Mouse (Mus musculus): ENCODE measurements around the gene Commd8.
A peak's percentile ranks its signal among the peaks of the same experiment; 100 is the strongest.

The Commd8 gene

DNA sequence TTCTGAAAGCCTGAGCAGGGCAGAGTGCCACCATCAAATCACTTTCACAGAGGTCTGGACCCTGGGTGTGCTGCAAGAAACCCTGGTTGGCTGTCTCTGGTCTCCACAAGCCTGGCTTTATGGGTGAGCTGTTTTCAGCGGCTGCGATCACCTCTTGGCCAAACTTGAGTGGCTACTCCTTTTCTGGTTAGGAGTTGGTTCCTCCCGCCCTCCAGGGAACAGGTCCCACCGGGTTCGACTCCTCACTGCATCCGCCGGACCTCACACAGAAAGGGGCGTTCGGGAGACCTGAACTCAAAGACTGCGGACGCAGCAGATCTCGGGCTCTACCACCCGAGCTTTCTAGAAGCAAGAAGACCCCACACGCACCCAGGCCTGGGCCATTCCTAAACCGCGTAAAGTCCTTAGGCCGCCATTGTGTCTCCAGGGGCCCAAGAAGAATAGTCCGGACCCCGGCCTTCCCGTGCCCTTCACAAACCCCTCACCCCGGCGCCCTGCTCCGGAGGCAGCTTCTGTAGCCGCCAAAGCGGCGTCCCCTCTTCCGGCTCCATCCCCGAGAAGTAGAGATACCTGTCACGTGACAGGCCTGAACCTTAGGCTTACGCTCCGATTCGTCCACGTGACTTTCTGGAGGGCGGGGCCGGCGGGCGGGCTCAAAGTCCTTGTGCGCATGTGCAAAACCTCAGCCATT, at the start of gene Commd8:
TSS of gene Commd8 (minus strand) at position 596 of the 691 bp plus-strand sequence.
- peak; percentile 89 for DNase-seq (ENCODE audit: low read depth, low spot score)

DNA sequence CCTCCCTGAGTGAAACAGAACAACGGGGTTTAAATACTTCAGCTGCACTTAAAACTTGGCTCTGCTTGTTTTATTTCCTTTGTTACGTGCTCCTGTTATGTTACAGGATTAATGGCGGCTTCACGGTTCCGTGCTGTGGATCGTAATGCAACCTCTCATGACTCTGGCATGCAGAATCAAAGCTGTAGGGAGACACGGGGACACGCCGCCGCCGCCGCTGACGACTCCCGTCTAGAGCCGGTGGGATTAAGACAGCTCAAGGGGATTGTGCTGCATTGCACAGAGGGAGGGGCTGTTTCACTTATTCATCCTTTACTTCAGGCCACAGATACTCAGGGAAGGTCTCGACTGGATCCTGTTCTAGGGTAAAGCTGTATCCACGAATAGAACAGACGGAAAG, 43.8 kb upstream of the Commd8 start:
- DNase-seq (ENCODE audit: low read depth, low spot score), result no peak

DNA sequence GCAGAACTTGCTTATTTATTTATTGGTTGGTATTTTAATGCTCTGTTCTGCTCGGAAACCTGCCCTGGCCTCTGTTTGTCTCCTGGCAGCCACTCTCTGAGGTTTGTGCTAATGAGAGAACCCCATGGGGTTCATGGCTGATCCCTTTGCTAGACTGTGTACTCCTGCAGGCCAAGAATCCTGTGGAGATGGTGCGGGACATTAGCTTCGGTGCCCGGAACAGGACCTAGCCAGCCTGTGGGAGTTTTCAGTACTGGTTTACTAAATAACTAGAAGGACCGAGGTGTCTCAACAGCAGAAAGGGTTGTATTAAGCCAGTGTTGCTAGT, 42.8 kb upstream of the Commd8 start:
- DNase-seq (ENCODE audit: low read depth, low spot score), result no peak

DNA sequence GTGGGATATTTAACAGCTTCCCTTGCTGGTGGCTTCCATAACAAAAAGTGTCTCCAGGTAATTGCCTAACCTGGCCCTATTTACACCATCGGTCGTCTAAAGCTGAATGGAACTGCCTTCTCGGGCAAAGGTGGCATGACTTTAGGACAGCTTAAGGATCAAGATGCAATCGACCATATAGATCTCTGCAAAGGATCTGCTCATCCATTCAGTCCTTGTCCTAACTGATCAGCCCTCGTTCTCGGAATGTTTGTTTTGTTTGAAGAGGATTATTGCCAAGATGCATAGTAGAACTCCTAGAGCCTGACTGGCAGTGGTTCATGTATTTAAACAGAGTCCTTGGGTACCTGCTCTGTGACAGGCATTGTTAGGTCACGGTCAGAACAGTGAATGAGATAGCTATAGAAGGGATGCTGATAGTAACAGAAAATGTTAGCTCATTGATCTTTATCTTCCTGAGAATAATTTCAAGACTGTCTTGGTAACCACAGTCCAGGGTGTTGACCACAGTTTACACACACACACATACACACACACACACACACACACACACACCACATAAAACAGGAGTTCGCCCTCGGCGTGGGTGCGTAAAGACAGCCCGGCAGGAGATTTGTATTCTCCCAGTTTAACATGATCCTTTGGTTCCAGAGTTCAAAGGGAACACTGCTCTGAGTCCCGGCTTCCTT, 42.3 kb upstream of the Commd8 start:
- DNase-seq (ENCODE audit: low read depth, low spot score), result no peak

DNA sequence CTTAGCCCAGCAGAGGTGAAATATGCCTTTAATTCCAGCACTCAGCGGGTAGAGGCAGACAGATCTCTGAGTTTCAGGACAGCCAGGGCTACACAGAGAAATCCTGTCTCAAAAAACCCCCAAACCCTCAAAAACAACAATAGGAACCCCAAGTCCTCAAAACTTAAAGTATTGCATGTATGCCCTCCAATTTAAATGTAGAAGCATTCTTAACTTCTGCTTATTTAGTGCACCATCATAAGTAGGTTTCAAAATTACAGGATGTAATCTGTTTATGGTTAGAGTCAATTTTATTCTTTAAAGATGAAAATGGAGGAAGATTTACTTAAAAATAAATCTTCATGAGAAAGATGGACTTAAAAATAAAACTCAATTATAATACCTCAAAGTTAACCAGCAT, 40.5 kb upstream of the Commd8 start:
- no peak for DNase-seq (ENCODE audit: low read depth, low spot score)

DNA sequence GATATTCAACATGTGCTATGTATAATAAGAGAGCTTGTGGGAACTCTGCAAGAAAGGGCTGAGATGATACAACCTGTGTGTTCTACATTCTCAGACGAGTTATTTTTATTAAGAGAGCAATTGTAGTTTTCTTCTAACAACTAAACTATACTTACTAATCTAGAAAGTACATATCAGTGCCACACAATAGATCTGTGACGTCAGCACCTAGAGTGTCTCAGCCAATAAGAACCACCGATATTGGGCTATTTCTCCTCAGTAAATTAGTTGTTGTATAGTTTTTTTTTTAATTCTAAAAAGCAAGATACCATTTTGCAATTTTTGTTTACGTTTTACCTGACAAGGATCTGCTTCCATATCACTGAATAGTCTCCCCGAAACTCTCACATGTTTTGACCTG, 37.3 kb upstream of the Commd8 start:
- no peak for DNase-seq (ENCODE audit: low read depth, low spot score)

DNA sequence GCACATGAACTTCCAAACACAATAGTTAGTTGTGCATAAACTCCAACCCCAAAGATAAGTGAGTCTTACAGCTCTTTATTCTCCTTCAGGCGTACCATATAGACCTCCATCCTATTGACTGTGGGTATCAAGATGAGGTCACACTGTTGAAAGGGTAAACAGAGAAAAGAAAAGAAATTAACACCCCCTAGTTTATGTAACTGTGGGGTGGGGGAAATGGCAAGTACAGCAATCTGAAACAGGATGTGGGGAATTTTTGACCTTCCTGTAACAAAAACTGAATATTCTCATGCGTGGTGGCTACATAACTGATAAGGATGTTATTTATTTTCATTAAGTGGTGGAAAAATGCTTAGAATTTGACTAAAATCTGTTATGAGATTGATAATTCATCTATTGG, 36.5 kb upstream of the Commd8 start:
- no peak for DNase-seq (ENCODE audit: low read depth, low spot score)

DNA sequence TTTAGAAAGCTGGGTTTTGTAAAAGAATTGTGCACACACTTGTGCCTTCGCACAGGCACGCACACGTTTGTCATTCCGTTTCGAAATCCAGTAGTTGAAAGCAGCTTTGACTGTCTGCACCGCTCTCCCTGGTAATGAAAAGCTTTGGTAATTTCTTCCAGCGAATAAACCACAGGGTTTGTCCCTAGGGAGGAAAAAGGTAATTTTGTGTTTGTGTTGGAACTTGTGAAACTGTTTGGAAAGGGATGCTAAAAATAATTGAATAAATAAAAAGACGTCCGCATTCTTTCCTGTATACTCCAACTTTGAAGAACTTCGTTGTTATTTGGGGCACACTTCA, 35.7 kb upstream of the Commd8 start:
- DNase-seq (ENCODE audit: low read depth, low spot score), result no peak

DNA sequence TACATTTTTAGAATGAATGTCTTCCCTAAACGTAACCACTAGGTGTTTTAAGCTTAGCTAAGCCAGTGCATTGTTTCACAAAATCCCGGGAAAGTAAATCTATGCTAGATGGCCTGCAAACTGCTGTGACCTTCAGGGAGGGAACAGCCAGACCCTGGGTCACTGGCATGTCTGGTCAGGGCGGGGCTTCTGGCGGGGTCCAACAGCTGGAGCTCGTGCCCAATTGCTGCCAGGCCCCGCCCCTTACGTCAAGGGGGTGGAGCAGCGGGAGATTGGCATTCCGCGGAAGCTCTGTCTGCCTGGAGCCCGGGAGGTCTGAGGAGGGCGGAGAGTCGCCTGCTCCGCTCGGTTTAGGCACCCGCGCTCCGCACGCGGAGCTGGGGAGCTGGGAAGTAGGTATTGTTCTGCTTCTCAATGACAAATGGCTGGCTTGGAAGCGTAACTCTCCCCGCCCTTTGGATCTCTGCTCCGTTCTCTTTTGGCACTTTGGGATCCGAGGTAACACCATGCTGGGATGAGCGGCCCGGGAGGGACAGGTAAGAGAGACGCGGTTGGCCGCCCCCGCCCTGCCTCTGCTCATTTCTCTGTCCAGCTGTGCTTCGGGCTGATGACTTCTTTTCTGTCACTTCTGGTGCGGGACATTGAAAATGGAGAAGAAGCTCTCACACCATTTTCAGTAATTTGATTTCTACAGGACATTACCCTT, 35.2 kb upstream of the Commd8 start:
- DNase-seq (ENCODE audit: low read depth, low spot score), result peak; percentile 79

DNA sequence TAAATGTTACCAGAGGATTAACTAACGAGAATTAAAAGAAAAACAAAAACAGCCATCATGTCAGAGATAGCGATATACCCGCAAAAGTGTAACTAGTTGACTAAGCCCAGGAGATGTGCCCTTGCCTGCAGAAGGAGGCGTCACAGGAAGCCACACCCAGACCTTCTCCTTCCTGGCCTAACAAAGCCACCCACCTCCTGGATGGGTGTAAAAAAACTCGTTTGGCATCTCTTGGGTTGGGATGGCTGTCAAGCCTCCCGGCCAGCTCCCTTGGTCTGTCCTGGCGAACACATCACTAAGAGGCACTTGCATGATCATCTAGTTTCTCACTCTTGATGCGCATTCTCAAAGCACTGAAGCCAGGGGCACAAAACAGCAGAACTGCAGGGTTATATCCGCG, 34.0 kb upstream of the Commd8 start:
- no peak for DNase-seq (ENCODE audit: low read depth, low spot score)

DNA sequence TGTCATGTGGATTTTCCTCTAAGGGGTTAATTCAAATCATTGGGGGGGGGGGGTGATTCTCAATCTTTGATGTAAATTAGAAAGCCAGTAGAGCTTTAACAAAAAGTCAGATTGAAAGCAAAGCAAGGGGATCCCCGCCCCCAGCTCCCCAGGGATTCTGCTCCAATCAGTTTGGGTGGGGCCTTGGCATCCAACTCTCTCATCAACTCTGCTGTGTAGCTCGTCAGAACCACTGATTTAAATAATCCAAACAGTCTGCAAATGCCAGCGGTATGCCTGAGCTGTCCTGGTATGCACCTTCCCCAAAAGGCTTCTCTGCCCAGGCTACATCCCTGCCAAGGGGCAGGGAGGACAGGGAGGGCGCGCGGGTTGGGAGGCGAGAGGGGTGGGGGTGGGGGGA, 33.6 kb upstream of the Commd8 start:
- no peak for DNase-seq (ENCODE audit: low read depth, low spot score)

DNA sequence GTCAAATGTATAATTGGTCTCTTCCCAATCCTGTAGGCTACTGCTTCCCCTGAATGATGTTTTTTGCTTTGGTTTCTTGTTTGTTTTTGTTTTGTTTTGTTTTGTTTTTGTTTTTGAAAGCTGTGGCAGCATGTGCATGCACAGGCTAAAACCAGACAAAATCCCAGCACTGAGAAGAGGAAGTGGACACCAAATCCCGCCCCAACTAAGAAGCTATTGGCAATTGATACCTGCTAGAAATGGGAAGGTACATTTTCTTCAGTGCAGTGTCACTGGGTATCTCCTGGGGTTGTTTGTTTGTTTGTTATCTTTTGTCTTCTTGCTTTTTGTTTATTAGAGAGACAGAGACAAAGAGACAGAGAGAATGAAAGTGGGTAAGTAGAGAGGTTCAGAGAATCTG, 27.5 kb upstream of the Commd8 start:
- no peak for DNase-seq (ENCODE audit: low read depth, low spot score)

DNA sequence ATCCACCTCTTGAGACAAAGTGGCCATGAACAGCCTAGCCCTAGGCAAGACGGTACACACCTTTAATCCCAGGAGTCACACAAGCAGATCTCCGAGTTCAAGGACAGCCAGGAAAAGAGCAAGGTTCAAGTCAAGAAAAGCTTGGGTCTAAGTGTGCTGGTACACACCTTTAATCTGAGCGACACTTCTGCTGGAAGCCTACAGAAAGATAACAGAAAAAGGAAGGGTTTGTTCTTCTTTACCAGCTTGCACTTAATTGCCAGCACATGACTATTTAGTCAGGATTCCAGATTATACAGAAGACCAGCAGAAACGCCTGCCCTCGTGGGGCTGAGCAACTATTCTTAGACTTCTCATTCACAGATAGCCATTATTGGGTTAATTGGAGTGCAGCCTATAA, 23.9 kb upstream of the Commd8 start:
- DNase-seq (ENCODE audit: low read depth, low spot score), result no peak

DNA sequence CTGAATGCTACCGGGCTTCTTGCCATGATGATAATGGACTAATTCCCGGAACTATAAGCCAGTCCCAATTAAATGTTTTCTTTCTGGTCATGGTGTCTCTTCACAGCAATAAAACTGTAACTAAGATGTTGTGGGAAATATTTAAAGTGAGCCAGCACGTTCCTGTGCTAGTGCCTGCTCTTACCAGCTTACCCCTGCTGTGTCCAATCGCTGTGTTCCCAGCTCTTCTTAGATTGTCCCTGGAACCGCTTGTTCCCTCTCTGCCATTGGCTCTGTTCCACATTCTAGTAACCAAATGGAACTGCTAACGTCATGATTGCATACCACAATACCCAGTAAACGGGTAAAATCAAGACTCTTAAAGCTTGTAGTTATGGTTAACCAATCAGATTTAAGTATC, 23.2 kb upstream of the Commd8 start:
- DNase-seq (ENCODE audit: low read depth, low spot score), result no peak

DNA sequence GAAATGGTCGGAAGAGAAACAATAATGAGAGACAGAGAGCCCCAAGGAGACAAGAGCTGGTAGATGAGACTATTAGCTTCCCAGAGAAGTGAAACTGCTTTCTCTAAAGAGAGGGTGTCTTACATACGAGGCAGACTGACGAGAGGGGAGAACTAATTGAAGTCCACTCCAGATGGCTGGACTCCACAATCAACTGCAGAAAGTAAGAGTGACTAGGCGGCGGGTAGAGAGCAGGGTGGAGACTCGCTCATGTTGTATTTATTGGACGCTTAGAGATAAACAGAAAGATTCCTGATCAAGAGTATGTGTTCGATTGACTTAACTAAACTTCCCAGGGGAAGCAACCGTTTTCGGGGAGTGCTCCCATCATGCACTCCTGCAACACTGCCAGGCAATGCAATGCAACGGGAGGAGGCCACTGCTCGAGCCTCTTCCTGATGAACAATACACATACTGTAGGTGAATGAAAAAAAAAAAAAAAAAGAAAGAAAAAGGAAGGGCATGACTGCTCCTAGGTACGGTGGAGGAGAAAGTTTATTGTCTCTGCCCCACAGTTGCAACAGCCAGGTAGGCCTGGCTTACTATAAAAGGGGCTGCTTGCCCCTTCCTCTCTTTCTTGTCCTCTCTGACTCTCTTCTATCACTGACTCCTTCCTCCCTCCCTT, 16.6 kb upstream of the Commd8 start:
- no peak for DNase-seq (ENCODE audit: low read depth, low spot score)

DNA sequence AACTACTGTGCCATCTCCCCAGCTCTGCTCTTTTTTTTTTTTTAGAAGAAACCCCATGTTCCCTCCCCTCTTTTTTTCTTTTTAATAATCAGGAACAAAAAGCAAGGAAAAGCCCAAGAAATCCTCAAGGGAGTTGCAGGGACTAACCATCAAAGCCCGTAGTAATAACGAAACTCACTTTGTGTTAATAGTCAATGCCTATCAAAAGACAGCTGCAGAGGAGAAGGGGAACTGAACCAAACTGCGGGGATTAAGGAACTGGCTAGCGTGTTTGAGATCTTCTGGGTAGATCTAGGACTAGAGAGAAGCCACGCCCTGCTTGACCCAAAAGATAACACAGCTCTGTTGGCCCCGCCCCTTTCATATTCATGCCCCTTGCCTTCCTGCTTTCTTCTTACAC, 15.9 kb upstream of the Commd8 start:
- peak; percentile 68 for DNase-seq (ENCODE audit: low read depth, low spot score)

DNA sequence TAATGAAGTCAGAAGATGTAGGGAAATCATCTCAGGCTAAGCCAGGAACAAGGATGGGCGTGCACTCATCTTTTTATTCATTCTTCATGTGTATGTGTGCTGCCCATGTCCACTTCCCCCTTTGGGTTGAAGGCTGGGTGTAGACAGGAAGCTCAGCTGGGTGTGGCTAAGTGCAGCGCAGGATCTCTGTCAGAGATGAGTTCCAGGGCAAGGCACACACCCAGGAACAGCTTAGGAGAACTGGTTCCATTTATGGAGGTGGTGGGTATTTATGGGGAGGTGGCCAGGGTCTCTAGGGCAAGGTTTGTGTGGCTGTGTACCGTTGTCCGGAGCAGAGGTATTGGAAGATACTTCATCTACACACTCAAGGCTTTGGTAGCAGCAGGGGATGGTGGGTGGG, 14.8 kb upstream of the Commd8 start:
- peak; percentile 54 for DNase-seq (ENCODE audit: low read depth, low spot score)

DNA sequence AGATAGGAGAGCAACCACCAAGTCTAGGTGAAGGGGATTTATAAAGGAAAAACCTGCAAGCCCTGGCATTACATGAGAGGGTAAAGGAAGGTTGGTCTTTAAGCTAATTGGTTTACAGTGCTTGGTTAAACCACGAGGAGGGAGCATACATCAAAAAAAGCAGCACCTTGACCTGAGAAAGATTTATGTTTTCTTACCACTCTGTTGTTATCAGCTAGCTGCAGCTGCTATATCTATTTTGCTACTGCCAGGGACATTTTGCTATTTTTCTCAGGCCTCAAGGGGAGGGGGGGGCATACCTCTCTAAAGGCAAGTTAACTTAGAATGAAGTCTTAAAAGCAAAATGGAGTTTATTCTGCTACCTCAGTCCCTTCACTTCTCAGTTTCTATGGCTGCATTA, 13.2 kb upstream of the Commd8 start:
- no peak for DNase-seq (ENCODE audit: low read depth, low spot score)

DNA sequence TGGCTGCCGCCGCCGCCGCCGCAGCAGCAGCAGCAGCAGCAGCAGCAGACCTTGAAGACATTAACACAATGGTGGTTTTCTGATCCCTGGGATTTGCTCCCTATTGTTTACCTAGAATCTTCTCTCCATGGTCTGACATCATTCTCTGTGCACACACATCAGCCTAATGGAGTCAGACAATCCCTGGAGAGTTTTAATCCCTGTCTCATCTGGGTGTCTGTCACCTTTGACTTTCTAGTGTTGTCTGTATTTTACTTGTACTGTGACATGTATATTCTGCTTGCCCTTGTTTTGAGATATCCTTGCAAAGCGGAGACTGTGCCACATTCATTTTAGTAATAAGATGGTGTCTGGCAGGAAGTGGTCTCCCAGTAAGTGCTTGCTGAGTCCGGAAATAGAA, 7.5 kb upstream of the Commd8 start:
- DNase-seq (ENCODE audit: low read depth, low spot score), result no peak

DNA sequence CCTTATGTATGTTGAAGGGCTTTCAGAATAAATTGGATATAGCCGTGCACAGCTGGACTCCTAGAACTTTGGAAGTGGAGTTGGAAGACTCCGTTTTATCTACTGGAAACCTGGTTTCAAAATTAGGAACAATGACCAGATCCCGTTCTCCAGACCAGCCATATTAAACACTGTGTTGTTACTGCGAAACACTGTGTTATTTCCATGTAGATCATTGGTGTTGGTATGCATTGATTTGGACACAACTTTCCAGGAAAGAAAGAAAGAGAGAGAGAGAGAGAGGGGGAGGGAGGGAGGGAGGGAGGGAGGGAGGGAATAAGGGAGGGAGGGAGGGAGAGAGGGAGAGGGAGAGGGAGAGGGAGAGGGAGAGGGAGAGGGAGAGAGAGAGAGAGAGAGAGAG, 7.1 kb upstream of the Commd8 start:
- DNase-seq (ENCODE audit: low read depth, low spot score), result no peak

DNA sequence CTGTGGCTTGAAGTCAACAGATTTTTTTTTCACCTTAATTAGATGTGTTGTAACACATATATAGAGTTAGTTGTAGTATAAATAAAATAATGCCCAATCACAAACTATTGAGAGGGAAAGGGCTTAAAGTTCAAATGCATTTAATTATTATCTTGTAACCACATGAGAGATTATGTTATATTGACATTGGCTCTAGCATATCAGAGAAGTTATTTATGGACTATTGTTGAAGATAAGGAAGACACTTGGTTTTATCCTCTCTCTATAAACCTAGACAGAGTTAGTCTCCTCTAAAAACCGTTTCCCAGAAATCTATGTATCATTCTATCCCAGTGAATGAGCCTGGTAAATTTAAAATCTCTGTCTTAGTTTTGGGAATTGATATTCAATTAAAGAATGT, 5.5 kb upstream of the Commd8 start:
- DNase-seq (ENCODE audit: low read depth, low spot score), result no peak

DNA sequence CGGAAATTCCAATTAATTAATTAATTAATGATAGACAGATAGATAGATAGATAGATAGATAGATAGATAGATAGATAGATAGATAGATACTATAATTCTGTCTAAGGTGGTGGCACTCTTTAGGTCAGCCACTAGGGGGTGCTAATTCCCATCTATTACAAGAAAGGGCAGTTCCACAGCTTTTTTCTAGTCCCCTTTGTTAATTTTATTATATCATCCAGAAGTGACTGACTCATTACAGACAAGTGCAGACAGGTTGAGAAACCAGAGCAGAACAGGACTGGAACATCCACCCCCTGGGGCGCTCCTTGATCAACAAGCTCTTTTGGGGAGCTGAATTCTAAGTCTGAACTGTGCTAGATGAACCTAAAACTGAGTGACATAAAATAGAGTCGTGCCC, 4.7 kb upstream of the Commd8 start:
- no peak for DNase-seq (ENCODE audit: low read depth, low spot score)

DNA sequence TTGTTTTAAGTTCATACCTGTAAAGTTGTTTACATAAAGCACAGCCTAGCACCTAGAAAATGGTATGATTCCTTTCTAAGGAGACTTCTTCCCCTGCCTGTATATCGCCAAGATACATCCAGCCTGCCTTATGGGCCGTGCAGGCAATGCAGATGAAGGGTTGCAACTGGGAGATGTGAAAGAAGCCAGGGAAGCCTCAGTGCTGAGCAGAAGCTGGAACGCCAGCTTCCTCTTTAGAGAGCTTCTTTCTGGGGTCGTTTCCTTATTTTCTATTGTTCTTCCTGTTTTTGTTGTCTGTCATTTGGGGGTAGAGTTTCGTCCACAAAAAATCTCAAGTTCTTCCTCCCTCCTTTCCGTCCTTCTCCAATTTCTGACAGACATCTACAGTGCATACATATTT, 2.1 kb upstream of the Commd8 start:
- no peak for DNase-seq (ENCODE audit: low read depth, low spot score)

Data from c-Kit-negative CD71-positive TER-119-positive erythroid progenitor cells, embryonic 14.5 days (primary cell).